Mouse (Mus musculus): Measurements from ENCODE around the gene Rergl. TPM values are rescaled to one million over a fixed set of nuclear protein-coding genes. Genes with fewer than 3 reads are reported as not detected.

The Rergl gene
- polyA plus RNA-seq, 1 experiment from 2014 or later = not detected

- no peaks in the 10 kb centered on the region for H3K27me3 ChIP-seq (replicated peaks; ENCODE audit: control insufficient read depth, insufficient read depth, low read length)
- no peak overlapping the region for H3K27ac ChIP-seq (ENCODE audit: low read depth, low read length)
- no peak for ATAC-seq (replicated peaks; ENCODE audit: low FRiP score)
- H3K36me3 ChIP-seq (ENCODE audit: control insufficient read depth, insufficient read depth, low read length) = no peaks in the 10 kb centered on the region
- no peaks in the 10 kb centered on the region for H3K4me1 ChIP-seq (replicated peaks; ENCODE audit: control insufficient read depth, insufficient read depth, low read length)
- 86% methylated on average over 10 of the region's 10 CpGs for WGBS
- DNase-seq (ENCODE audit: low spot score) = no peak
- no peaks in the 10 kb centered on the region for H3K9me3 ChIP-seq (ENCODE audit: control insufficient read depth, low read length)
- H3K4me3 ChIP-seq (ENCODE audit: low read depth, low read length) = no peak overlapping the region
- no peak overlapping the region for H3K9ac ChIP-seq (ENCODE audit: low read depth, low read length)
- no peak overlapping the region for H3K4me2 ChIP-seq
Observed at GRCm38 (mm10) chr6:139460470-139460869, 41.3 kb downstream of the Rergl start.

DNA sequence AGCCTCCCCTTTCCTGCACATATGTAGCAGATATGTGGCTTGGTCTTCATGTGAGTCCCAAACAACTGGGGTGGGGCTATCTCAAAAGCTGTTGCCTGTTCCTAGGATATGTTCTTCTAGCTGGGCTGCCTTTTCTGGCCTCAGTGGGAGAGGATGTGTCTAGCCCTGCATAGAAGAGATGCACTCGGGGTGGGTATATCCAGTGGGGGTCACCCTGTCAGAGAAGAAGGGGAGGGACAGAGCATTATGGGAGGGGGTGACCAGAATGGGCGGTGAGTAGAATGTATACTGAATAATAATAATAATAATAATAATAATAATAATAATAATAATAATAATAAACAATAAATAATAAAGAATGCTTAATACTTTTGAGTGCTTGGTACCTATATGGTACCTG lies 57.8 kb downstream of the Rergl start:
- Histone ChIP-seq H3K9ac (ENCODE audit: low read depth, low read length) (no peak overlapping the region), H3K4me1 (replicated peaks; ENCODE audit: control insufficient read depth, insufficient read depth, low read length) (no peaks in the 10 kb centered on the region), H3K4me3 (ENCODE audit: low read depth, low read length) (no peak overlapping the region), H3K36me3 (ENCODE audit: control insufficient read depth, insufficient read depth, low read length) (no peaks in the 10 kb centered on the region), H3K27ac (ENCODE audit: low read depth, low read length) (no peak overlapping the region), H3K27me3 (replicated peaks; ENCODE audit: control insufficient read depth, insufficient read depth, low read length) (no peaks in the 10 kb centered on the region), H3K4me2 (no peak overlapping the region), H3K9me3 (ENCODE audit: control insufficient read depth, low read length) (no peaks in the 10 kb centered on the region)
- 65% methylated on average over 2 of the region's 2 CpGs for WGBS
- ATAC-seq (replicated peaks; ENCODE audit: low FRiP score) (no peak), DNase-seq (ENCODE audit: low spot score) (no peak)

Other genes starting within 250 kb of the Rergl start
- gene Pik3c2g, start 85.2 kb upstream of the Rergl start, polyA plus RNA-seq (2014; fragmentation: Nextera tagmentation; extraction: Ambion mirVana) = 1.3 and 1.6 TPM in 2 replicates